Mouse (Mus musculus) forebrain, embryonic 13.5 days (tissue): Measurements from ENCODE around the gene Ankef1. TPM values are rescaled to one million over a fixed set of nuclear protein-coding genes. Genes with fewer than 3 reads are reported as not detected.

Source experiments
- ATAC-seq: fragments of 200-750 bp; cut with Nextera tagmentation; 2 replicates; pipeline ENCODE4 v1.8.0; 2017
- H3K27ac ChIP-seq: fragments of 300-500 bp; sonication (generic); 2 replicates; pipeline ENCODE4 v1.5.1; 2015; ENCODE audit warnings: inconsistent platforms, mild to moderate bottlenecking, moderate library complexity
- H3K27me3 ChIP-seq: fragments of 300-500 bp; sonication (generic); 2 replicates; pipeline ENCODE4 v1.6.1; 2015; ENCODE audit warnings: mild to moderate bottlenecking, inconsistent platforms
- H3K36me3 ChIP-seq: fragments of 300-500 bp; sonication (generic); 2 replicates; pipeline ENCODE4 v1.6.1; 2015; ENCODE audit warnings: mild to moderate bottlenecking, inconsistent platforms; ENCODE audit not compliant: poor library complexity, severe bottlenecking
- H3K4me1 ChIP-seq: fragments of 300-500 bp; sonication (generic); 2 replicates; pipeline ENCODE4 v1.6.1; 2015; ENCODE audit warnings: inconsistent platforms
- H3K4me2 ChIP-seq: fragments of 300-500 bp; sonication (generic); 2 replicates; pipeline ENCODE4 v1.6.1; 2015; ENCODE audit warnings: inconsistent platforms, mild to moderate bottlenecking, moderate library complexity
- H3K4me3 ChIP-seq: fragments of 300-500 bp; sonication (generic); 2 replicates; pipeline ENCODE4 v1.5.1; 2015; ENCODE audit warnings: mild to moderate bottlenecking, inconsistent platforms
- H3K9ac ChIP-seq: fragments of 300-500 bp; sonication (generic); 2 replicates; pipeline ENCODE4 v1.6.1; 2015; ENCODE audit warnings: mild to moderate bottlenecking, inconsistent platforms
- H3K9me3 ChIP-seq: fragments of 300-500 bp; sonication (generic); replicated peaks from 2 replicates; pipeline ENCODE4 v1.6.1; 2016; ENCODE audit warnings: inconsistent platforms
- WGBS: fragments of 180-500 bp; shearing (Covaris S2); methylation state at CpG from one replicate; pipeline ENCODE4 v1.1.7; 2015; 5-methylcytosine and 5-hydroxymethylcytosine counted together
- polyA plus RNA-seq: library from polyadenylated mRNA; unstranded; fragments of >200 nt; fragmentation: Nextera tagmentation; extraction: Ambion mirVana; gene quantifications from 2 replicates; pipeline ENCODE4 v1.2.1, GENCODE M21; 2015

The Ankef1 gene
- polyA plus RNA-seq = 0.46 and 1.0 TPM in 2 replicates

- no peak within 1 kb of the TSS for H3K4me3 ChIP-seq
- H3K9me3 ChIP-seq = no peaks in the 10 kb centered on the region
- 0 out of 2 replicates have a peak, but pooled peaks cover 5% of the 10 kb centered on the region for H3K4me1 ChIP-seq
- no peak within 1 kb of the TSS for H3K9ac ChIP-seq
- no peak for ATAC-seq
- H3K36me3 ChIP-seq = no peaks in the 10 kb centered on the region
- H3K27ac ChIP-seq = no peak within 1 kb of the TSS
- H3K27me3 ChIP-seq = no peaks in the 10 kb centered on the region
- WGBS = 94% methylated on average over 1 of the region's 1 CpGs
- no peak within 1 kb of the TSS for H3K4me2 ChIP-seq
These were observed at the start of gene Ankef1 for GRCm38 (mm10) chr2:136501651-136502050. Gene Ankef1 (plus strand): TSS chr2:136501910.

DNA sequence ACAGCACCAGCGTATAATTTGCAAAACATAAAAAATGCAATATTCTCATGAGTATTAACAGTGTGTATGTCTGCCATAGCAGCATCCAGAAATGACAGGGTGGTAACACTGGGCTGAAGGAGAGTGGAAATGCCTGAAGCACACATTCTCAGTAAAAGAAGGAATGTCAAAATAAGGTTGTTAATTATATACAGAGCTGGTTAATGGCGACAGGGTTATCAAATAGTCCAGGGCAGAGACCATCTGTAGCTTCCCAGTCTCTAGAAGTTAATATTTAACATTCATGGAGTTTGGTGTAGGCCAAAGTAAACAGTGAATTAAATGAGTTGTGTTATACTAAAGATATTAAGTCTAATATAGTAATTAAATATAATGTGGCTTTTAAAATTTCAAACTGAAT is 45.2 kb upstream of the Ankef1 start:
- no peak for ATAC-seq

DNA sequence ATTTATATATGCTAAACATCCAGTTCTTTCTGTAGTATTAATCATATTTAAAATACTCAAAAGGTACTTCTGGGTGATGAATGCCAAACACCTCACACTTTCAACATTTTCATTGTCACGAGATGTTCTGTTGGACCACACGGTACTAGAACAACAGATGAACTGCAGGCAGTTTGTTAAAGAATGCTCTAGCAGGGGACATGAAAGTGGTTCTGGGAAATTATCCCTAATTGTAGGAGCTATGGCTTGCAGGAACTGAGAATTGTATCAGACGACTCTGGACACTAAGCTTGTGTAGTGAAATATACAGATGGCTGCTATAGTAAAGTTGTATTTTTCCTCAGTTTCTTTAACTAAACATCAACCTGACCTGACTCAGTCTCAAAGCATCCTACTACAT is 44.8 kb upstream of the Ankef1 start:
- H3K4me1 ChIP-seq = no peaks in the 10 kb centered on the region
- no peak for ATAC-seq
- no peak overlapping the region for H3K4me3 ChIP-seq
- WGBS = 87% methylated on average over 3 of the region's 3 CpGs
- H3K36me3 ChIP-seq = no peaks in the 10 kb centered on the region
- H3K9ac ChIP-seq = no peak overlapping the region
- H3K4me2 ChIP-seq = no peak overlapping the region
- no peak overlapping the region for H3K27ac ChIP-seq
- no peaks in the 10 kb centered on the region for H3K27me3 ChIP-seq
- H3K9me3 ChIP-seq = no peaks in the 10 kb centered on the region

More for the DNA sequence above, 45.2 kb upstream of the Ankef1 start:
- no peak overlapping the region for H3K4me3 ChIP-seq
- H3K4me1 ChIP-seq = no peaks in the 10 kb centered on the region
- 82% methylated on average over 2 of the region's 2 CpGs for WGBS
- H3K36me3 ChIP-seq = no peaks in the 10 kb centered on the region
- no peak overlapping the region for H3K9ac ChIP-seq
- no peak overlapping the region for H3K4me2 ChIP-seq
- no peaks in the 10 kb centered on the region for H3K27me3 ChIP-seq
- no peak overlapping the region for H3K27ac ChIP-seq
- no peaks in the 10 kb centered on the region for H3K9me3 ChIP-seq

GRCm38 (mm10) chr2:136477656-136478055 is 24.1 kb upstream of the Ankef1 start:
- 86% methylated on average over 3 of the region's 3 CpGs for WGBS
- Histone ChIP-seq H3K27me3 (no peaks in the 10 kb centered on the region), H3K4me3 (no peak overlapping the region), H3K36me3 (no peaks in the 10 kb centered on the region), H3K4me1 (no peaks in the 10 kb centered on the region), H3K4me2 (no peak overlapping the region), H3K27ac (no peak overlapping the region), H3K9ac (no peak overlapping the region), H3K9me3 (no peaks in the 10 kb centered on the region)
- no peak for ATAC-seq

DNA sequence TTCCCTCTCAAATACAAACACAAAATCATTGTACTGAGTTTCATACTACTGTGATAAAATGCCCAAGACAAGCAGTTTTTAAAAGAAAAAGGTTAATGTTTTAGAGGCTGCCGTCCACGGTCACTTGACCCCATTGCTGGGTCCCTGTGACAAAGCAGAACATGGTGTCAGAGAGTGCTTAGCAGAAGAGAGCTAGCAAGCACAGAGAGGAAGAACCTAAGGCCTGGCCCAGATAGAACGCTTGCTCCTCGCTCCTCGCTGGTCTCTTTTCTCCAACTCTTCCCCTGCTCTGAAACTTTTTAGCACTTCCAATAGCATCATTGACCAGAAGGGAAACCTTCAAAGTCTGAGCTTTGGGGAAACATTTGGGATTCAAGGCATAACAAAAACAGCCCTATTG is 19.4 kb upstream of the Ankef1 start:
- H3K36me3 ChIP-seq = no peaks in the 10 kb centered on the region
- H3K4me1 ChIP-seq = no peaks in the 10 kb centered on the region
- no peak overlapping the region for H3K4me3 ChIP-seq
- H3K27me3 ChIP-seq = no peaks in the 10 kb centered on the region
- H3K27ac ChIP-seq = no peak overlapping the region
- H3K4me2 ChIP-seq = no peak overlapping the region
- no peak overlapping the region for H3K9ac ChIP-seq
- no peaks in the 10 kb centered on the region for H3K9me3 ChIP-seq
- WGBS = 84% methylated on average over 5 of the region's 5 CpGs
- no peak for ATAC-seq

GRCm38 (mm10) chr2:136483058-136483457 is 18.7 kb upstream of the Ankef1 start:
- no peak for ATAC-seq
- Histone ChIP-seq H3K9ac (no peak overlapping the region), H3K9me3 (no peaks in the 10 kb centered on the region), H3K27me3 (no peaks in the 10 kb centered on the region), H3K4me2 (no peak overlapping the region), H3K4me1 (no peaks in the 10 kb centered on the region), H3K27ac (no peak overlapping the region), H3K36me3 (no peaks in the 10 kb centered on the region), H3K4me3 (no peak overlapping the region)
- 81% methylated on average over 3 of the region's 3 CpGs for WGBS

- Histone ChIP-seq H3K4me3 (no peak overlapping the region), H3K27ac (no peak overlapping the region), H3K9ac (no peak overlapping the region), H3K4me2 (no peak overlapping the region), H3K27me3 (no peaks in the 10 kb centered on the region), H3K9me3 (no peaks in the 10 kb centered on the region), H3K36me3 (no peaks in the 10 kb centered on the region), H3K4me1 (no peaks in the 10 kb centered on the region)
- WGBS = 66% methylated on average over 3 of the region's 3 CpGs
- ATAC-seq = no peak
These were observed 16.8 kb upstream of the Ankef1 start for GRCm38 (mm10) chr2:136484955-136485354.

DNA sequence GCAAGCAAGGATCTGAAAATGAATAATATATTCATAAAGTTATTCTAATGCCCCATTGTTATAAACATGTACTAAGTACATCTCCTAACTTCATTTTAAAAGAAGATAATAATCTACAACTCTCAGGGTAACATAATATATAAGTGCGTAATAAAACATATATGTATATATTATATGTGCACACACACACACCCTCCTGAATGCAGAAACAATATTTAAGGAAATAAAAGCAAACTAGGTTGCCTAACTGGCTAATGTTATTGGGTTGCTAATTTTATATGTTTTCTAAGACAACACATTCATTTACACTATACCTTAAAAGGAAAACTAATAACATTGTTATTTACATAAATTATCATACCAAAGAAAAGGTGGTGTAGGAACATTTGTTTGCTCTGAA is 16.3 kb upstream of the Ankef1 start:
- H3K4me3 ChIP-seq = no peak overlapping the region
- no peaks in the 10 kb centered on the region for H3K27me3 ChIP-seq
- WGBS = 98% methylated on average over 1 of the region's 1 CpGs
- no peak overlapping the region for H3K9ac ChIP-seq
- no peaks in the 10 kb centered on the region for H3K9me3 ChIP-seq
- H3K36me3 ChIP-seq = no peaks in the 10 kb centered on the region
- ATAC-seq = peak; percentile 9; the same call in 1 of the 2 replicates
- H3K4me2 ChIP-seq = no peak overlapping the region
- no peak overlapping the region for H3K27ac ChIP-seq
- no peaks in the 10 kb centered on the region for H3K4me1 ChIP-seq

DNA sequence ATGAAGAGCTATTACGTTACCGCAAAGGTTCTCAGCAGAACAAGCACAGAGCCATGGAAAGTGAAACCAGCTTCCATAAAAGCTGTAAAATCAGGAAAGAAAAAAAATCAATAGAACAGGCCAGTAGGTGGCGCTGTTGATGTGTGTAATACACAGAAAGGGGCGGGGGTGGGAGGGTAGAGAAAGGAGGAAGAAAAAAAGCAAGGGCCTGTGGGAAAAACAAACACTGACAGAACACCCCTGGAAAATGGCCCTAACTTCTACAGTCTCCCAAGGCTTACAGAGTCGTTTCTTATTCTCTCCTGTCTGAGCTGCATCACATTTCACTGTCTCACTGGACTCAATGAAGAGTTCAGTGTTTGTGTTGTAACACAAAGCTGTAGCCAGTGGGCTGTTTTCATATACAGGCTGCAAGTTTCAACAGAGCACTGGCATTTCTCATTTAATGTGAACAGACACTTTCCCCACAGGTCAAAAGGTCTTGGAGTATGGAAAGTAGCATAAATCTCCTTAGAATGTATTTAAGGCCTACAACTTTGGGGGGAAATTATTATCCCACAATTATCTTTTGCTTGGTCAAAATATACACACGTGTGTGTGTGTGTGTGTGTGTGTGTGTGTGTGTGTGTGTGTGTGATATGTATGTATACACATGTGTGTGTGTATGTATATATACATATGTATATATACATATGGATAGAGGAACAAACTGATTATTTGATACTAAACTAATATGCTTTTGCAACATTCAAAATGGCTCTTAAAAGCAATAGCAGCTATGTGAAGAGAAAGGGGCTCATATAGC is 15.7 kb upstream of the Ankef1 start:
- no peaks in the 10 kb centered on the region for H3K9me3 ChIP-seq
- WGBS = 13% methylated on average over 6 of the region's 6 CpGs

GRCm38 (mm10) chr2:136486986-136487385 is 14.7 kb upstream of the Ankef1 start:
- 76% methylated on average over 5 of the region's 5 CpGs for WGBS
- no peaks in the 10 kb centered on the region for H3K27me3 ChIP-seq
- H3K4me3 ChIP-seq = no peak overlapping the region
- H3K27ac ChIP-seq = no peak overlapping the region
- no peak for ATAC-seq
- no peaks in the 10 kb centered on the region for H3K4me1 ChIP-seq
- no peaks in the 10 kb centered on the region for H3K9me3 ChIP-seq
- no peaks in the 10 kb centered on the region for H3K36me3 ChIP-seq
- H3K9ac ChIP-seq = no peak overlapping the region
- no peak overlapping the region for H3K4me2 ChIP-seq

More for the DNA sequence above, 15.7 kb upstream of the Ankef1 start:
- H3K4me1 ChIP-seq = no peaks in the 10 kb centered on the region
- no peaks in the 10 kb centered on the region for H3K27me3 ChIP-seq
- H3K4me3 ChIP-seq = no peak overlapping the region
- H3K27ac ChIP-seq = no peak overlapping the region
- H3K9ac ChIP-seq = no peak overlapping the region
- no peak overlapping the region for H3K4me2 ChIP-seq
- no peaks in the 10 kb centered on the region for H3K36me3 ChIP-seq
- ATAC-seq = peak; percentile 93

- H3K4me3 ChIP-seq = no peak overlapping the region
- no peak overlapping the region for H3K27ac ChIP-seq
- no peak overlapping the region for H3K4me2 ChIP-seq
- peaks cover 3% of the 10 kb centered on the region; the same call in 1 of the 2 replicates for H3K27me3 ChIP-seq
- H3K4me1 ChIP-seq = peaks cover 14% of the 10 kb centered on the region
- no peak overlapping the region for H3K9ac ChIP-seq
- H3K36me3 ChIP-seq = no peaks in the 10 kb centered on the region
- no peaks in the 10 kb centered on the region for H3K9me3 ChIP-seq
- under 1% methylated on average over 5 of the region's 5 CpGs for WGBS
- ATAC-seq = peak; percentile 73; the same call in 1 of the 2 replicates
These were observed 9.4 kb downstream of the Ankef1 start for GRCm38 (mm10) chr2:136511073-136511472.

- H3K4me1 ChIP-seq = peaks cover 14% of the 10 kb centered on the region
- no peaks in the 10 kb centered on the region for H3K9me3 ChIP-seq
- no peaks in the 10 kb centered on the region for H3K36me3 ChIP-seq
- H3K9ac ChIP-seq = no peak overlapping the region
- ATAC-seq = peak; percentile 53; the same call in 1 of the 2 replicates
- H3K4me3 ChIP-seq = no peak overlapping the region
- H3K27ac ChIP-seq = no peak overlapping the region
- no peak overlapping the region for H3K4me2 ChIP-seq
- peaks cover 3% of the 10 kb centered on the region; the same call in 1 of the 2 replicates for H3K27me3 ChIP-seq
- WGBS = 53% methylated on average over 4 of the region's 4 CpGs
These were observed 10.0 kb downstream of the Ankef1 start for GRCm38 (mm10) chr2:136511756-136512155.
